Mouse (Mus musculus) olfactory bulb, adult 2 months (tissue): ENCODE data around the gene Foxo3. TPM values are rescaled to one million over a fixed set of nuclear protein-coding genes. Genes with fewer than 3 reads are reported as not detected.
A peak's percentile ranks its signal among the peaks of the same experiment; 100 is the strongest.

Experiments used
- H3K27ac ChIP-seq: fragments of 200-500 bp; 2 replicates; pipeline ENCODE4 v1.5.1; 2012; ENCODE audit warnings: low read depth, low read length; ENCODE audit not compliant: insufficient read depth
- H3K4me1 ChIP-seq: fragments of 200-500 bp; 2 replicates; pipeline ENCODE4 v1.6.1; 2012; ENCODE audit warnings: low read length; ENCODE audit not compliant: control insufficient read depth, insufficient read depth
- H3K4me3 ChIP-seq: fragments of 200-500 bp; 2 replicates; pipeline ENCODE4 v1.5.1; 2012; ENCODE audit warnings: mild to moderate bottlenecking, low read depth, low read length, moderate library complexity; ENCODE audit not compliant: insufficient read depth
- CTCF ChIP-seq: fragments of 200-500 bp; IDR thresholded peaks from 2 replicates; pipeline ENCODE4 v1.5.1; 2012; ENCODE audit warnings: low read depth, mild to moderate bottlenecking, low read length, moderate library complexity; ENCODE audit not compliant: insufficient read depth
- POLR2A ChIP-seq: fragments of 200-500 bp; IDR thresholded peaks from 2 replicates; pipeline ENCODE4 v1.6.1; 2012; ENCODE audit warnings: mild to moderate bottlenecking, low read depth, low read length, moderate library complexity; ENCODE audit not compliant: insufficient read depth
- WGBS: fragments of 180-500 bp; shearing (Covaris S2); methylation state at CpG from one replicate; pipeline ENCODE4 v1.1.7; 2018; 5-methylcytosine and 5-hydroxymethylcytosine counted together
- polyA plus RNA-seq: library from polyadenylated mRNA; stranded (reverse); fragments of >200 nt; gene quantifications from 2 replicates; pipeline ENCODE4 v1.2.4, GENCODE M21; 2012; ENCODE audit warnings: low replicate concordance; ENCODE audit not compliant: missing spikeins, insufficient read depth, insufficient read length

The Foxo3 gene
- polyA plus RNA-seq, result 89.0 TPM in 1 of 2 replicates, not detected in the other

- TF ChIP-seq CTCF (no peak), POLR2A (peak; percentile 92)
- H3K4me1 ChIP-seq, result peaks cover 18% of the 10 kb centered on the region
- peak within 1 kb of the TSS; percentile 85 for H3K4me3 ChIP-seq
- peak within 1 kb of the TSS; percentile 93 for H3K27ac ChIP-seq
- WGBS, result under 1% methylated on average over 88 of the region's 88 CpGs
These were observed at the start of gene Foxo3 for GRCm38 (mm10) chr10:42276507-42277345. Foxo3 (minus strand) TSS chr10:42276755.

- 90% methylated on average over 10 of the region's 10 CpGs for WGBS
These were observed 48.8 kb upstream of the Foxo3 start for GRCm38 (mm10) chr10:42325305-42325704.

GRCm38 (mm10) chr10:42323978-42324377 lies 47.4 kb upstream of the Foxo3 start:
- TF ChIP-seq POLR2A (no peak), CTCF (no peak)
- no peak overlapping the region for H3K4me3 ChIP-seq

More at GRCm38 (mm10) chr10:42325305-42325704, 48.8 kb upstream of the Foxo3 start:
- Histone ChIP-seq H3K4me3 (no peak overlapping the region), H3K4me1 (no peaks in the 10 kb centered on the region), H3K27ac (no peak overlapping the region)
- TF ChIP-seq CTCF (no peak), POLR2A (no peak)

GRCm38 (mm10) chr10:42313222-42313786 lies 36.7 kb upstream of the Foxo3 start:
- no peak for TF ChIP-seq CTCF
- TF ChIP-seq POLR2A, result no peak
- no peak overlapping the region for H3K27ac ChIP-seq
- H3K4me1 ChIP-seq, result no peaks in the 10 kb centered on the region
- 91% methylated on average over 22 of the region's 22 CpGs for WGBS
- H3K4me3 ChIP-seq, result no peak overlapping the region

More at GRCm38 (mm10) chr10:42323978-42324377, 47.4 kb upstream of the Foxo3 start:
- no peaks in the 10 kb centered on the region for H3K4me1 ChIP-seq
- H3K27ac ChIP-seq, result no peak overlapping the region

- TF ChIP-seq POLR2A (no peak), CTCF (no peak)
- no peak overlapping the region for H3K4me3 ChIP-seq
- H3K27ac ChIP-seq, result no peak overlapping the region
- WGBS, result 72% methylated on average over 1 of the region's 1 CpGs
- no peaks in the 10 kb centered on the region for H3K4me1 ChIP-seq
These were observed 36.0 kb upstream of the Foxo3 start for GRCm38 (mm10) chr10:42312557-42312956.

GRCm38 (mm10) chr10:42308687-42308987 lies 32.1 kb upstream of the Foxo3 start:
- no peak overlapping the region for H3K27ac ChIP-seq
- no peaks in the 10 kb centered on the region for H3K4me1 ChIP-seq
- 46% methylated on average over 8 of the region's 8 CpGs for WGBS
- TF ChIP-seq CTCF, result no peak
- TF ChIP-seq POLR2A, result no peak
- H3K4me3 ChIP-seq, result no peak overlapping the region

- WGBS, result 5% methylated on average over 20 of the region's 20 CpGs
- H3K4me1 ChIP-seq, result no peaks in the 10 kb centered on the region
- H3K27ac ChIP-seq, result no peak overlapping the region
- TF ChIP-seq CTCF, result peak; percentile 90
- TF ChIP-seq POLR2A, result no peak
- H3K4me3 ChIP-seq, result peak overlapping the region; percentile 41
These were observed 31.6 kb upstream of the Foxo3 start for GRCm38 (mm10) chr10:42307980-42308686.

GRCm38 (mm10) chr10:42306422-42306821 lies 29.9 kb upstream of the Foxo3 start:
- 92% methylated on average over 8 of the region's 8 CpGs for WGBS
- Histone ChIP-seq H3K4me3 (no peak overlapping the region), H3K4me1 (no peaks in the 10 kb centered on the region), H3K27ac (no peak overlapping the region)
- no peak for TF ChIP-seq POLR2A

- 70% methylated on average over 4 of the region's 4 CpGs for WGBS
- TF ChIP-seq POLR2A (no peak), CTCF (no peak)
These were observed 24.2 kb upstream of the Foxo3 start for GRCm38 (mm10) chr10:42300805-42301204.

More at GRCm38 (mm10) chr10:42300805-42301204, 24.2 kb upstream of the Foxo3 start:
- H3K4me3 ChIP-seq, result no peak overlapping the region
- H3K4me1 ChIP-seq, result no peaks in the 10 kb centered on the region
- no peak overlapping the region for H3K27ac ChIP-seq
